Mouse (Mus musculus): Measurements from ENCODE around the gene Grid2. TPM values are rescaled to one million over a fixed set of nuclear protein-coding genes. Genes with fewer than 3 reads are reported as not detected.

Gene Grid2
- polyA plus RNA-seq, 1 experiment from 2014 or later = 2.2 TPM

DNA sequence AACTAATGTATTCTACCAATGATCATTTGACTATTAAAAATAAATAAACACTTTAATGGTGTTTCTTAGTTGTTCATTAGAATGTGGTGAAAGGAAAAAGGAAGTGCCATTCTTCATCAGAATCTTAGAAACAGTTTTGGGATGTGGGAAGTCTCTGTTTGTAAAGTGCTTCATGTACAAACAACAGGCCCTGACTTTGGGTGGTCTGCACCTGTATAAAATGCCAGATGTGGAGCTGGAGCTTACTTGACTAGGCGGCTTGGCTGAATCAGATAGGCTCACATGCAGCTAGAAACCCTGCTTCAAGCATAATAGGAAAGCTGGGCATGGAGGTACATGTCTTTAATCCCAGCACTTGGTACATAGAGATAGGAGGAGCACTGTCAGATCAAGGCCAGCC is 791.1 kb downstream of the Grid2 start:
- no peak overlapping the region for H3K4me3 ChIP-seq (ENCODE audit: low read depth, low read length)
- ATAC-seq (ENCODE audit: insufficient number of reproducible peaks, insufficient read depth, low FRiP score, low read depth) = no peak
- H3K9ac ChIP-seq (replicated peaks; ENCODE audit: low read depth, low read length) = no peak overlapping the region
- no peaks in the 10 kb centered on the region for H3K4me1 ChIP-seq (ENCODE audit: control insufficient read depth, insufficient read depth, low read length)
- H3K36me3 ChIP-seq (ENCODE audit: control insufficient read depth, insufficient read depth, low read length) = no peaks in the 10 kb centered on the region
- 63% methylated on average over 1 of the region's 1 CpGs for WGBS
- no peak overlapping the region for H3K4me2 ChIP-seq (replicated peaks; ENCODE audit: low read depth, low read length)
- H3K27me3 ChIP-seq (ENCODE audit: control insufficient read depth, insufficient read depth, low read length) = no peaks in the 10 kb centered on the region
- H3K9me3 ChIP-seq (ENCODE audit: control insufficient read depth, low read depth, low read length) = no peaks in the 10 kb centered on the region
- no peak overlapping the region for H3K27ac ChIP-seq (ENCODE audit: low read length)

DNA sequence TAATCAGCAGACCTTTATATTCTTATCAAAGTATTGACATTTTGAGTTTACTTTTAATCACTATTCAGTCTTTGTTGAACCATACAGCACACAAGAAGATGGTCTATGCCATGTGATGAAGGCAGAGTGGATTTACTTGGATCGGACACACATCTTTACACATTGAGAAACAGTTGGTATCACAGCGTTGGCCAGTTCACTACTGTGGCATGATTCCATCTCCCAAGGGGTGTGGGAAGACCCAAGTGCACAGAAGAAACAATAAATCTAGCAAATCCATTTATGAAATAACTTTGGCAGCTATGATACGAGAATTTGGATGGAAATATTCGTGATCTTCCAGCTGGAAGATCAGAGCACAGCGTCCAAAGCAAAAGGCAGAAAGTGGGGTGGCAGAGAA is 792.3 kb downstream of the Grid2 start:
- Histone ChIP-seq H3K4me2 (replicated peaks; ENCODE audit: low read depth, low read length) (no peak overlapping the region), H3K4me1 (ENCODE audit: control insufficient read depth, insufficient read depth, low read length) (no peaks in the 10 kb centered on the region), H3K27ac (ENCODE audit: low read length) (no peak overlapping the region), H3K27me3 (ENCODE audit: control insufficient read depth, insufficient read depth, low read length) (no peaks in the 10 kb centered on the region), H3K9ac (replicated peaks; ENCODE audit: low read depth, low read length) (no peak overlapping the region), H3K36me3 (ENCODE audit: control insufficient read depth, insufficient read depth, low read length) (no peaks in the 10 kb centered on the region), H3K4me3 (ENCODE audit: low read depth, low read length) (no peak overlapping the region), H3K9me3 (ENCODE audit: control insufficient read depth, low read depth, low read length) (no peaks in the 10 kb centered on the region)
- 82% methylated on average over 5 of the region's 5 CpGs for WGBS
- no peak for ATAC-seq (ENCODE audit: insufficient number of reproducible peaks, insufficient read depth, low FRiP score, low read depth)

DNA sequence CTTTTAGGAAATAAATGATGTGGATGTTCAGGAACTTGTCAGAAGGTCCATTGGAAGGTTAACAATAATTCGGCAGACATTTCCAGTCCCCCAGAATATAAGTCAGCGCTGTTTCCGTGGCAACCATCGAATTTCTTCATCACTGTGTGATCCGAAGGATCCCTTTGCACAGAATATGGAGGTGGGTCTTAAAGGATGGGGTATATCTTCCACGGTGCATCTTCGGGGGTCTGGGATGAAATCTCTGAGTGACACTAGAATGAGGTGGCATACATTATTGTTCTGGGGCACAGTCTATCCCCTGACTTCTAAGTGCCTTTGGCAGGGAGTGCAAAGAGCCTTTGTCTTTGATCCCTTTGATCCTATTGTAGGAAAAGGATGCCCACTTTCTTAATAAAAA is 808.2 kb downstream of the Grid2 start:
- no peak for ATAC-seq (ENCODE audit: insufficient number of reproducible peaks, insufficient read depth, low FRiP score, low read depth)
- Histone ChIP-seq H3K9ac (replicated peaks; ENCODE audit: low read depth, low read length) (no peak overlapping the region), H3K36me3 (ENCODE audit: control insufficient read depth, insufficient read depth, low read length) (no peaks in the 10 kb centered on the region), H3K4me2 (replicated peaks; ENCODE audit: low read depth, low read length) (no peak overlapping the region), H3K4me1 (ENCODE audit: control insufficient read depth, insufficient read depth, low read length) (no peaks in the 10 kb centered on the region), H3K9me3 (ENCODE audit: control insufficient read depth, low read depth, low read length) (no peaks in the 10 kb centered on the region), H3K4me3 (ENCODE audit: low read depth, low read length) (no peak overlapping the region), H3K27ac (ENCODE audit: low read length) (no peak overlapping the region), H3K27me3 (ENCODE audit: control insufficient read depth, insufficient read depth, low read length) (no peaks in the 10 kb centered on the region)
- 89% methylated on average over 7 of the region's 7 CpGs for WGBS

DNA sequence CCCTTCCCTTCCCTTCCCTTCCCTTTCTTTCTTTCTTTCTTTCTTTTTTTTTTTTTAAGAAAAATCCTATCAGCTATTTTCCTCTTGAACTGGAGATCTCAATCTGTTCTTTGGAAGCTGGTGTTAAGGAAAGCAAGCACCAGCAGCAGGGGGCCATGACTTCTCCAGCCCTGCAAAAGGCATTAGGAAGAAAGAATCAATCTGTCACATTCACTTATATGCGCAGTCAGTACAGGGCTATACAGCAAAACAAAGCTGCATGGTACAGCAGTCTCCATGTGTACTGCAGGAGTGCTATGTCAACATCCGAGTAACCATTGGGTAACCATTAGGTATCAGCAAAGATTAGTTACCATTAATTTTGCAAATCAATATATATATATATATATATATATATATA is 809.0 kb downstream of the Grid2 start:
- Histone ChIP-seq H3K36me3 (ENCODE audit: control insufficient read depth, insufficient read depth, low read length) (no peaks in the 10 kb centered on the region), H3K4me1 (ENCODE audit: control insufficient read depth, insufficient read depth, low read length) (no peaks in the 10 kb centered on the region), H3K27me3 (ENCODE audit: control insufficient read depth, insufficient read depth, low read length) (no peaks in the 10 kb centered on the region), H3K9ac (replicated peaks; ENCODE audit: low read depth, low read length) (no peak overlapping the region), H3K9me3 (ENCODE audit: control insufficient read depth, low read depth, low read length) (no peaks in the 10 kb centered on the region), H3K4me3 (ENCODE audit: low read depth, low read length) (no peak overlapping the region), H3K4me2 (replicated peaks; ENCODE audit: low read depth, low read length) (no peak overlapping the region), H3K27ac (ENCODE audit: low read length) (no peak overlapping the region)
- ATAC-seq (ENCODE audit: insufficient number of reproducible peaks, insufficient read depth, low FRiP score, low read depth) = no peak
- WGBS = 79% methylated on average over 2 of the region's 2 CpGs

DNA sequence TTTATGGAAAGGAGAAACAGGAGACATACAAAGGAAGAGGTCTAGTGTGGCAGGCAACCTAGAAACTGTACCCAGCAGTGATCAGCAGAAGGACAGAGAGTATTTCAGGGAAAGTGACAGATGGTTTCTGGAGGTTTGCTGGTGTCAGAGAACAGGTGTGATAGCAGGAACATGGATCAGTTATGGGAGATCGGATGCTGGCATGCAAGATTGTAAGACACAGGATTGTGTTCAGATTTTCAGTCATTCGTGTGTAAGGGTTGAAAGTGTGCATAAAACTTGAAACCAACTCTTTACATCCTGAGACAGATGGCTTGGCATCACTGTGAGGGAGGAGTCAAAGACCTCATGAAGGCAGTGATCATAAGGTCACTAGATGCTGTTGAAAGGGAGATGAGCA is 817.7 kb downstream of the Grid2 start:
- no peak for ATAC-seq (ENCODE audit: insufficient number of reproducible peaks, insufficient read depth, low FRiP score, low read depth)
- no peak overlapping the region for H3K4me3 ChIP-seq (ENCODE audit: low read depth, low read length)
- H3K27me3 ChIP-seq (ENCODE audit: control insufficient read depth, insufficient read depth, low read length) = no peaks in the 10 kb centered on the region
- no peaks in the 10 kb centered on the region for H3K36me3 ChIP-seq (ENCODE audit: control insufficient read depth, insufficient read depth, low read length)
- H3K27ac ChIP-seq (ENCODE audit: low read length) = no peak overlapping the region
- H3K4me2 ChIP-seq (replicated peaks; ENCODE audit: low read depth, low read length) = no peak overlapping the region
- 73% methylated on average over 2 of the region's 2 CpGs for WGBS
- H3K9ac ChIP-seq (replicated peaks; ENCODE audit: low read depth, low read length) = no peak overlapping the region
- H3K9me3 ChIP-seq (ENCODE audit: control insufficient read depth, low read depth, low read length) = no peaks in the 10 kb centered on the region
- H3K4me1 ChIP-seq (ENCODE audit: control insufficient read depth, insufficient read depth, low read length) = no peaks in the 10 kb centered on the region

DNA sequence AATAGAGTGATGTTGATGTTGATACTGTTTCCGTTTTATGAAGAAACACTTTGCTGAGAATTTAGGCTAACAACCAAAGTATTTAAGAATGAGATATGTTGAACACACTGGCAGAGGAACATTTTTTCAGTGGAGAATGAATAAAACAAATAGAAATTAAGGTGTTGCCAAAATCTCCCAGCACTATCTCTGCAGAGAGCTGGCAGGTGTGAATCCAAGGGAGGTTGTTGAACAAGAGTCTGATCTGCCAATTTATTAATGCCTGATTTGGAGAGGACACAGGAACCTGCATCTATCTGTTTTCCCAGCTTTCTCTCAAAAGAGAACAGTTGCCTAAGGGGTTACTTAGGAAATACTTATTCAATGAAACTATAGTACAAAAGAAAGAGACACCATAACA is 822.2 kb downstream of the Grid2 start:
- Histone ChIP-seq H3K4me3 (ENCODE audit: low read depth, low read length) (no peak overlapping the region), H3K4me2 (replicated peaks; ENCODE audit: low read depth, low read length) (no peak overlapping the region), H3K9ac (replicated peaks; ENCODE audit: low read depth, low read length) (no peak overlapping the region), H3K9me3 (ENCODE audit: control insufficient read depth, low read depth, low read length) (no peaks in the 10 kb centered on the region), H3K36me3 (ENCODE audit: control insufficient read depth, insufficient read depth, low read length) (no peaks in the 10 kb centered on the region), H3K27me3 (ENCODE audit: control insufficient read depth, insufficient read depth, low read length) (no peaks in the 10 kb centered on the region), H3K4me1 (ENCODE audit: control insufficient read depth, insufficient read depth, low read length) (no peaks in the 10 kb centered on the region), H3K27ac (ENCODE audit: low read length) (no peak overlapping the region)
- ATAC-seq (ENCODE audit: insufficient number of reproducible peaks, insufficient read depth, low FRiP score, low read depth) = no peak
- WGBS = 80% methylated on average over 1 of the region's 1 CpGs

DNA sequence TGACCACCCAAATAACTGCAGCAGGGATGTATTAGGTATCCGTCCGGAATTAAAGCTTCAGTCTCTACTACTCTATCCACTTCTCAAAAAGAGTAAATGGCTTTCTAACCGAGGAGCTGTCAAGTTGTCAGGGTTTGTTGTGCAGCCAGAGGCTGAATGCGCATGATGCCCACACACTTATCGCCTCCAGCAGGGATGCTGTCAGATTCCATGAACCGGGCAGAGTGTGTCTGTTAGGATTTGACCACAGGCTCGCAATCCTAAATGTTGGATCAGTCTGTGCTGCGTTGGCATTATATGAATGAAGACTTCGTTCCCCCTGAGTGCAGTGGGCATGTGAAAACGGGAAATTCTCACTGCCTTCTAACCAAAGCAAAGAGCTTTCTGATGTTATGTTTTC is 843.0 kb downstream of the Grid2 start:
- Histone ChIP-seq H3K4me1 (ENCODE audit: control insufficient read depth, insufficient read depth, low read length) (no peaks in the 10 kb centered on the region), H3K9me3 (ENCODE audit: control insufficient read depth, low read depth, low read length) (no peaks in the 10 kb centered on the region), H3K36me3 (ENCODE audit: control insufficient read depth, insufficient read depth, low read length) (no peaks in the 10 kb centered on the region), H3K4me2 (replicated peaks; ENCODE audit: low read depth, low read length) (no peak overlapping the region), H3K9ac (replicated peaks; ENCODE audit: low read depth, low read length) (no peak overlapping the region), H3K4me3 (ENCODE audit: low read depth, low read length) (no peak overlapping the region), H3K27ac (ENCODE audit: low read length) (no peak overlapping the region), H3K27me3 (ENCODE audit: control insufficient read depth, insufficient read depth, low read length) (no peaks in the 10 kb centered on the region)
- no peak for ATAC-seq (ENCODE audit: insufficient number of reproducible peaks, insufficient read depth, low FRiP score, low read depth)
- WGBS = 81% methylated on average over 10 of the region's 10 CpGs

DNA sequence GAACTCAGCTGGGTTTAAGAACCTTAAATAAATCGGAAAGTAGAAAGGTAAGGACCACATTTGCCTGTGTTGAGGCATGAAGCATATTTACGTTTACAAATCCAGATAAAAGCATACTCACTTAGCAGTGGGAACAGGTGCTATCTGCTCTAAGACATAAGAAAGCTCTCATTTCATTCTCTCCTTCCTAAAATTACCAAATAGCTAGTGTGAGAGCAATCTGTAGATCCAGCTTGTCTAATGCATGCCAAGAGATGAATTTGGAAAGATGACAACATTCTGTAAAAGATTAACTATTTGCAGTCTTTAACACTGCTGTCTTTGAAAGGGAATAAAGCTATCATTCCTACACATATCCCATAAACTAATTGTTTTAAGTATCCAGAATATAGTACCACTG is 858.9 kb downstream of the Grid2 start:
- H3K27ac ChIP-seq (ENCODE audit: low read length) = no peak overlapping the region
- 67% methylated on average over 2 of the region's 2 CpGs for WGBS
- ATAC-seq (ENCODE audit: insufficient number of reproducible peaks, insufficient read depth, low FRiP score, low read depth) = no peak

DNA sequence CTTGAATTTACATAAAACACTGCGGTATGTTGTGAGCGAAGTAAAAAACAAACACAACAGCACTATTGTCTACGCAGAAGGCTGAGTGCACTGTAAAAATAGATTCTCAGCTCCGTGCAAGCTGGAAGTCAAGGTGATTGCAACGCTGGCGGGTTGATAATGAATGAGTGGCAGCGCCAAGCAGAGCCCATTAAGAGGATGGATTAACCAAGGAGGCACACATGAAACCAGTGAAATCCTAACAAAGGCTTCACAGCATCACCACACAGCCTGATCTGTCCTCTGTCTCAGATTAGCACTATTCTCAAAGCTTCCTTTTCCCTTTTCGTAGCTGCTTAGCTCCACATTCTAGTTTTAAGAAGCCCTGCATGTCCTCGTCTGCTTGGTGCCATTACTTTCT is 880.6 kb downstream of the Grid2 start:
- Histone ChIP-seq H3K27ac (ENCODE audit: low read length) (no peak overlapping the region), H3K36me3 (ENCODE audit: control insufficient read depth, insufficient read depth, low read length) (no peaks in the 10 kb centered on the region), H3K9ac (replicated peaks; ENCODE audit: low read depth, low read length) (no peak overlapping the region), H3K4me3 (ENCODE audit: low read depth, low read length) (no peak overlapping the region), H3K4me2 (replicated peaks; ENCODE audit: low read depth, low read length) (no peak overlapping the region), H3K27me3 (ENCODE audit: control insufficient read depth, insufficient read depth, low read length) (no peaks in the 10 kb centered on the region), H3K9me3 (ENCODE audit: control insufficient read depth, low read depth, low read length) (no peaks in the 10 kb centered on the region), H3K4me1 (ENCODE audit: control insufficient read depth, insufficient read depth, low read length) (no peaks in the 10 kb centered on the region)
- no peak for ATAC-seq (ENCODE audit: insufficient number of reproducible peaks, insufficient read depth, low FRiP score, low read depth)
- WGBS = 80% methylated on average over 9 of the region's 9 CpGs

More for the DNA sequence above, 858.9 kb downstream of the Grid2 start:
- Histone ChIP-seq H3K36me3 (ENCODE audit: control insufficient read depth, insufficient read depth, low read length) (no peaks in the 10 kb centered on the region), H3K4me3 (ENCODE audit: low read depth, low read length) (no peak overlapping the region), H3K4me2 (replicated peaks; ENCODE audit: low read depth, low read length) (no peak overlapping the region), H3K9me3 (ENCODE audit: control insufficient read depth, low read depth, low read length) (no peaks in the 10 kb centered on the region), H3K9ac (replicated peaks; ENCODE audit: low read depth, low read length) (no peak overlapping the region), H3K4me1 (ENCODE audit: control insufficient read depth, insufficient read depth, low read length) (no peaks in the 10 kb centered on the region), H3K27me3 (ENCODE audit: control insufficient read depth, insufficient read depth, low read length) (no peaks in the 10 kb centered on the region)
